Mouse (Mus musculus): ENCODE data around the gene Dnase1l2.

DNA sequence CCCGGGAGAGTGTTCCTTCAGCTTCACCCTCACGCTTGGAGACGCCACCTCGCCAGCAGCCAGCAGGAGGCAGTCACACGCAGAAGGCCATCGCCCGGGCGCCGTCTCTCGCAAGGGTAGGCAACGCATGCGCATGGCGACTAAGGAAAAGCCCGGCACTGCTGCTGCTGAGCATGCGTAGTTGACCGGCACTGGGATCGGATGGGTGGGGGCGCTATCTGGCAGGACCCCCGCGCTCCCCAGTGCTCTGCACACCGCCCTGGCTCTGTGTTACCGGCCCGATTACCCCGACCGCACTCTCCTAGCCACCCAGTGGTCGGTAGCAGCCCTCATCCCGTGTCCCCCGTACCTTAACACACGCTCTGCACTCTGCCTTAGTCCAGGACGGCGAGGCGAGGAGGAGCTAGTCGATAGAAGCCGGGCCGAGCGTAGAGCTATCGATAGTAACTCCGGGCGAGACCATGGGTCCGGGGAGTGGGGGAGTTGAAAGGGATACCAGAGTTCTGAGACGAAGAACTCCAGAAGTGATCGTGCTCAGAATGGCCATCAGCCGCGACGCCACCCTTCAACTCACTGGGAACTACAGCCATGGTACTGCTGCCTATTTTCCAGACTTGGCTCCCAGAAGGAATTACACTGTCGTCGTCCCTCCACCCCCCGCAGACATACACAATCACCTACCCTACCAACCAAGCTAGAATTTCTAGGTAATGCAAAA, 35.9 kb upstream of the Dnase1l2 start, which contains the start of gene Mlst8:
- TF ChIP-seq TAL1 (IDR thresholded peaks at IDR 0.05; ENCODE audit: low read length) (no peak), GATA1 (IDR thresholded peaks at IDR 0.05; ENCODE audit: low read length) (no peak)
